Mouse (Mus musculus) stomach, embryonic 16.5 days (tissue): ENCODE measurements around the gene Kpnb1. TPM values are rescaled to one million over a fixed set of nuclear protein-coding genes. Genes with fewer than 3 reads are reported as not detected.
"Not testable (repeated sequence)": the region's sequence is repeated elsewhere in the genome, so short reads cannot be mapped to it uniquely, and the experiment has no call there.

ENCODE experiments used
- ATAC-seq: fragments of 200-750 bp; cut with Nextera tagmentation; 2 replicates; pipeline ENCODE4 v1.8.0; 2017; ENCODE audit warnings: moderate number of reproducible peaks, moderate TSS enrichment; ENCODE audit not compliant: insufficient read depth, low FRiP score
- H3K27ac ChIP-seq: fragments of 300-500 bp; sonication (generic); 2 replicates; pipeline ENCODE4 v1.5.1; 2014; ENCODE audit warnings: low read length
- H3K27me3 ChIP-seq: fragments of 300-500 bp; sonication (generic); 2 replicates; pipeline ENCODE4 v1.6.1; 2014; ENCODE audit warnings: low read length, control low read depth, mixed read lengths; ENCODE audit not compliant: control insufficient read depth, insufficient read depth
- H3K36me3 ChIP-seq: fragments of 300-500 bp; sonication (generic); 2 replicates; pipeline ENCODE4 v1.6.1; 2014; ENCODE audit warnings: low read length; ENCODE audit not compliant: control insufficient read depth, insufficient read depth
- H3K4me1 ChIP-seq: fragments of 300-500 bp; sonication (generic); 2 replicates; pipeline ENCODE4 v1.6.1; 2014; ENCODE audit warnings: low read length, control low read depth, mixed read lengths; ENCODE audit not compliant: control insufficient read depth, insufficient read depth
- H3K4me2 ChIP-seq: fragments of 300-500 bp; sonication (generic); 2 replicates; pipeline ENCODE4 v1.6.1; 2014; ENCODE audit warnings: low read depth, low read length, mixed read lengths
- H3K4me3 ChIP-seq: fragments of 300-500 bp; sonication (generic); replicated peaks from 2 replicates; pipeline ENCODE4 v1.5.1; 2014; ENCODE audit warnings: mild to moderate bottlenecking, low read length
- H3K9ac ChIP-seq: fragments of 300-500 bp; sonication (generic); 2 replicates; pipeline ENCODE4 v1.6.1; 2014; ENCODE audit warnings: low read length
- H3K9me3 ChIP-seq: fragments of 300-500 bp; sonication (generic); replicated peaks from 2 replicates; pipeline ENCODE4 v1.6.1; 2016; ENCODE audit warnings: low read length, control low read depth; ENCODE audit not compliant: control insufficient read depth
- WGBS: fragments of 180-500 bp; shearing (Covaris S2); extraction: QIAGEN DNeasy Blood & Tissue Kit; methylation state at CpG from one replicate; pipeline ENCODE4 v1.1.7; 2014; 5-methylcytosine and 5-hydroxymethylcytosine counted together
- polyA plus RNA-seq: library from polyadenylated mRNA; unstranded; fragments of >200 nt; fragmentation: Nextera tagmentation; extraction: Ambion mirVana; gene quantifications from 2 replicates; pipeline ENCODE4 v1.2.1, GENCODE M21; 2015

The Kpnb1 gene
- polyA plus RNA-seq, 1 experiment from 2014 or later = 36.4 TPM

- not testable (repeated sequence) for H3K27me3 ChIP-seq, H3K36me3 ChIP-seq, H3K9me3 ChIP-seq, H3K9ac ChIP-seq, H3K4me2 ChIP-seq, H3K27ac ChIP-seq, H3K4me3 ChIP-seq, ATAC-seq
- WGBS = 81% methylated on average over 6 of the region's 6 CpGs
- peaks cover 17% of the 10 kb centered on the region for H3K4me1 ChIP-seq
Measured at GRCm38 (mm10) chr11:97189645-97190044, 2.0 kb upstream of the Kpnb1 start.

- Histone ChIP-seq H3K9ac (no peak overlapping the region), H3K9me3 (no peaks in the 10 kb centered on the region), H3K27me3 (no peaks in the 10 kb centered on the region), H3K27ac (peak overlapping the region; percentile 96; the same call in 1 of the 2 replicates), H3K4me1 (peaks cover 17% of the 10 kb centered on the region), H3K36me3 (peaks cover 3% of the 10 kb centered on the region; the same call in 1 of the 2 replicates), H3K4me2 (peak overlapping the region; percentile 91), H3K4me3 (peak overlapping the region; percentile 73)
- ATAC-seq = no peak
- 40% methylated on average over 3 of the region's 3 CpGs for WGBS
Measured at GRCm38 (mm10) chr11:97189231-97189630, 1.6 kb upstream of the Kpnb1 start.

- WGBS = 0% methylated on average over 15 of the region's 15 CpGs
Measured at GRCm38 (mm10) chr11:97188643-97188955, 918 bp upstream of the Kpnb1 start.

GRCm38 (mm10) chr11:97186947-97187763, 526 bp downstream of the Kpnb1 start:
- Histone ChIP-seq H3K4me2 (peak overlapping the region; percentile 84), H3K27ac (peak overlapping the region; percentile 99), H3K27me3 (no peaks in the 10 kb centered on the region), H3K4me1 (peaks cover 22% of the 10 kb centered on the region), H3K4me3 (peak overlapping the region; percentile 88), H3K9ac (peak overlapping the region; percentile 97), H3K9me3 (no peaks in the 10 kb centered on the region), H3K36me3 (peaks cover 20% of the 10 kb centered on the region)
- peak; percentile 81 for ATAC-seq
- under 1% methylated on average over 69 of the region's 74 CpGs for WGBS

More at GRCm38 (mm10) chr11:97188643-97188955, 918 bp upstream of the Kpnb1 start:
- peak overlapping the region; percentile 91 for H3K4me2 ChIP-seq
- peaks cover 18% of the 10 kb centered on the region for H3K4me1 ChIP-seq
- ATAC-seq = no peak
- H3K4me3 ChIP-seq = peak overlapping the region; percentile 73
- H3K9me3 ChIP-seq = no peaks in the 10 kb centered on the region
- H3K36me3 ChIP-seq = peaks cover 8% of the 10 kb centered on the region; the same call in 1 of the 2 replicates
- peak overlapping the region; percentile 81 for H3K9ac ChIP-seq
- H3K27me3 ChIP-seq = no peaks in the 10 kb centered on the region
- H3K27ac ChIP-seq = peak overlapping the region; percentile 96

GRCm38 (mm10) chr11:97185704-97186614, 1.7 kb downstream of the Kpnb1 start:
- peak overlapping the region; percentile 81 for H3K9ac ChIP-seq
- H3K27me3 ChIP-seq = no peaks in the 10 kb centered on the region
- peak overlapping the region; percentile 88 for H3K4me3 ChIP-seq
- 49% methylated on average over 5 of the region's 5 CpGs for WGBS
- peaks cover 22% of the 10 kb centered on the region for H3K4me1 ChIP-seq
- no peaks in the 10 kb centered on the region for H3K9me3 ChIP-seq
- peak overlapping the region; percentile 84 for H3K4me2 ChIP-seq
- H3K27ac ChIP-seq = no peak overlapping the region
- H3K36me3 ChIP-seq = peaks cover 26% of the 10 kb centered on the region
- ATAC-seq = no peak

- no peak for ATAC-seq
- WGBS = 70% methylated on average over 5 of the region's 5 CpGs
- peaks cover 30% of the 10 kb centered on the region for H3K36me3 ChIP-seq
Measured at GRCm38 (mm10) chr11:97184875-97185274, 2.8 kb downstream of the Kpnb1 start.

GRCm38 (mm10) chr11:97182446-97182845, 5.2 kb downstream of the Kpnb1 start:
- Histone ChIP-seq H3K36me3 (peaks cover 35% of the 10 kb centered on the region), H3K4me1 (peaks cover 12% of the 10 kb centered on the region; the same call in 1 of the 2 replicates), H3K27ac (no peak overlapping the region), H3K9me3 (no peaks in the 10 kb centered on the region), H3K4me2 (no peak overlapping the region), H3K4me3 (no peak overlapping the region), H3K27me3 (no peaks in the 10 kb centered on the region), H3K9ac (no peak overlapping the region)
- 79% methylated on average over 3 of the region's 3 CpGs for WGBS
- ATAC-seq = no peak

More at GRCm38 (mm10) chr11:97184875-97185274, 2.8 kb downstream of the Kpnb1 start:
- Histone ChIP-seq H3K4me1 (peaks cover 22% of the 10 kb centered on the region), H3K4me2 (no peak overlapping the region), H3K27ac (no peak overlapping the region), H3K9ac (no peak overlapping the region), H3K4me3 (no peak overlapping the region), H3K27me3 (no peaks in the 10 kb centered on the region), H3K9me3 (no peaks in the 10 kb centered on the region)

GRCm38 (mm10) chr11:97181061-97181460, 6.6 kb downstream of the Kpnb1 start:
- Histone ChIP-seq H3K4me3 (no peak overlapping the region), H3K27me3 (no peaks in the 10 kb centered on the region), H3K9ac (no peak overlapping the region), H3K4me1 (peaks cover 8% of the 10 kb centered on the region; the same call in 1 of the 2 replicates), H3K4me2 (no peak overlapping the region), H3K36me3 (peaks cover 39% of the 10 kb centered on the region), H3K9me3 (no peaks in the 10 kb centered on the region), H3K27ac (no peak overlapping the region)
- ATAC-seq = no peak
- 74% methylated on average over 5 of the region's 5 CpGs for WGBS

- Histone ChIP-seq H3K9ac (no peak overlapping the region), H3K27ac (no peak overlapping the region), H3K36me3 (peaks cover 36% of the 10 kb centered on the region), H3K4me3 (no peak overlapping the region), H3K4me2 (no peak overlapping the region), H3K27me3 (no peaks in the 10 kb centered on the region), H3K4me1 (0 out of 2 replicates have a peak, but pooled peaks cover under 1% of the 10 kb centered on the region), H3K9me3 (no peaks in the 10 kb centered on the region)
- ATAC-seq = no peak
- 98% methylated on average over 2 of the region's 2 CpGs for WGBS
Measured at GRCm38 (mm10) chr11:97178198-97178597, 9.5 kb downstream of the Kpnb1 start.
